Mouse (Mus musculus): Measurements from ENCODE around the gene Foxi3. TPM values are rescaled to one million over a fixed set of nuclear protein-coding genes. Genes with fewer than 3 reads are reported as not detected.

The Foxi3 gene
- polyA plus RNA-seq, 2 experiments from 2014 or later: not detected

DNA sequence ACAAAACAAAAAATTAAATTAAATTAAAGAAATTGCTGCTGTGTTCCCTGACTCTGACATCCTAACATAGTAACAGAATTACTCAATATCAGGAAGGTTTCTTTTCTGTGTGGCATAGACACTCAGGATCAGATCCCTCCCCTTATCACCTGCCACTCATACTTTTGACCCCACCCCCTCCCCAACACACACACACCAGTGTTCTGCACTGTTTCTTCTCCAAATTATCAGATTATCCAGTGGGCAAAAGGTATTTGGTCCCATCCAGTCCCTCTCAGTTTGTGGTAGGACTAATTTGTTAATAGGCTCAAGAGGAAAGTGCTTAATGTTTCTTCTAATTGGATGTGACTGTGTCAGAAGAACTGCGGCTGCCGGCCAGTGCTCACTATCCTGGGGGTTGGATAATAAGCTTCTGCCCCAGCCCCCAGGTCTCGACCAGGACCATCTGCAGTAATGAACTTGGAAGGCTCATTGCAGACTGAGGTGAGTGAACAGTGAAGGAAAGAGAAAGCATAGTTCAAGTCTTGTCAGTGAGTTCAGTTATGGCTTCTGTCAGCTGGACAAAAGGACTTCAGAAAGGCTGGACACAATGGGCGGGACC is 39.9 kb downstream of the Foxi3 start:
- no peak for ATAC-seq

DNA sequence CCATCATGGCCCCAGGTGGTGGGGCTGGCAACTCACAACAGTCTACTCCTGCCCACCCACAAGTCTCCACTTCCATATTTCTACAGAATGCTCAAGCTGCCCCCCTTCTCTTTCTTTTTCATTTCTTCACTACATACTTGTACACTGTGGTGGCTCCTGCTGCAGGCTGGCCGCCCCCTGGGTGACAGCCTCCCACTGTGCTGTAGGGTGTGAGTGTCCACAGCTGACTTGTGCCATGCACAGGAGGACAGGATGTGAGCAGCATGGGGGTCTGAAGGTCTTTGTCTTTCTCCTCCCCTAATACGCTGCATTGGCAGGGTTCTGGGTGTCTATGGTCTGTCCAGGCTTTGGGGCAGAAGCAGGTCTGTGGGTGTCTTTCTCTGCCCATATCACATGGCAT is 46.3 kb downstream of the Foxi3 start:
- no peak for ATAC-seq

DNA sequence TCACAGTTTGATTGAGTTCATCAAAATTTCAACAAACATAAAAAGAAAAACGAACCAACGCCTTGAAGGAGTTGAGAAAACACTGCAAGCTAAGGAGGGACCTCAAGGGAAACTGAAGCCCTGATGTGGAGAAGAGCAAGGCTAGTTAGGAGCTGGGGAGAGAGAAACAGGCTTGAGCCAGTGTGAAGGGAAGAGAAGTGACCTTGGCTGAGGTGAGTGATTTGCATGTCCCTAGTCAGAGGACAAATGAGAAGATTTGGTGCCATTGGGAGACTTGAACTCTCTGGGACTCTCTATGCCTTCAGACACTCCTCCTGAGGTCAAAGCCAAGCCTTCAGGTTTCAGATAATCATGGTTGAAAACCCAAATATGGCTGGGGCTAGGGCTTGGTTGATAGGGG is 47.8 kb downstream of the Foxi3 start:
- no peak for ATAC-seq

Other genes starting within 250 kb of the Foxi3 start
- 1 to 10 TPM; 4.2 to 5.2 TPM for gene Rpia, start 164.3 kb upstream of the Foxi3 start, polyA plus RNA-seq (2017; shearing (Covaris generic))
- 1 to 10 TPM; 2.4 to 4.6 TPM for gene Eif2ak3, start 112.0 kb upstream of the Foxi3 start, polyA plus RNA-seq (2017; shearing (Covaris generic))
- not detected for gene Tex37, start 37.6 kb upstream of the Foxi3 start, polyA plus RNA-seq (2017; shearing (Covaris generic))
- gene Thnsl2, start 187.9 kb downstream of the Foxi3 start, polyA plus RNA-seq (2017; shearing (Covaris generic)): 1 to 10 TPM; 1.7 to 2.2 TPM
- gene Fabp1, start 243.3 kb downstream of the Foxi3 start, polyA plus RNA-seq (2017; shearing (Covaris generic)): not detected

Data from activated CD4-positive, CD25-positive, alpha-beta regulatory T cell, adult 4 months (primary cell).